Mouse (Mus musculus): ENCODE data around the gene Tgds. TPM values are rescaled to one million over a fixed set of nuclear protein-coding genes. Genes with fewer than 3 reads are reported as not detected.
"Not testable (repeated sequence)": the region's sequence is repeated elsewhere in the genome, so short reads cannot be mapped to it uniquely, and the experiment has no call there.

Tgds gene
- polyA plus RNA-seq, 1 experiment from 2014 or later, result 24.4 TPM

DNA sequence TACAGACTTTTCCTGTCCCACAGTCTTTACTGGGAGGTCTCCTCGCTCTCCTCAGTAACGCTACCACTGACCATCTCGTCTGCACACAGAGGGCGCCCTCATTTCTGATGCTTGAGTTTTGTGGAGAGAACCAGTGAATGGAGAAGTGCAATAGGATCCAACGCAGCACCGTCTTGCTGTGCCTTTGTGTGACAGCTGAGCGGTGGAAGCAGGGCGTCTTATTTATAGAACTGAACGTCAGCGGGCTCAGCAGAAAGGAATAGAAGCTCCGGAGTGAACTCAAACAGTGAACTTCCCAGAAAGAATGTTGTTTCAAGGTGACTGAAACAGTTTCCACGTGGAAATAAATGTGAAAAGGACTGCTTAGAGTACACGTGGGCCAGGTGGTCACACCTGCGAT lies 30.1 kb upstream of the Tgds start:
- H3K9ac ChIP-seq (ENCODE audit: low read length), result no peak overlapping the region
- no peak for ATAC-seq
- no peak overlapping the region for H3K4me3 ChIP-seq (ENCODE audit: low read depth, low read length)
- no peak overlapping the region for H3K4me2 ChIP-seq (ENCODE audit: low read length)
- no peaks in the 10 kb centered on the region for H3K27me3 ChIP-seq (replicated peaks; ENCODE audit: control insufficient read depth, insufficient read depth, low read length)
- H3K27ac ChIP-seq (ENCODE audit: low read depth, low read length), result no peak overlapping the region
- no peaks in the 10 kb centered on the region for H3K9me3 ChIP-seq (replicated peaks; ENCODE audit: control insufficient read depth, low read length)
- H3K36me3 ChIP-seq (ENCODE audit: control insufficient read depth, insufficient read depth, low read length), result peaks cover 36% of the 10 kb centered on the region
- WGBS, result 53% methylated on average over 14 of the region's 14 CpGs
- peak; percentile 10 for DNase-seq (ENCODE audit: low spot score)
- no peaks in the 10 kb centered on the region for H3K4me1 ChIP-seq (ENCODE audit: control insufficient read depth, insufficient read depth, low read length)

DNA sequence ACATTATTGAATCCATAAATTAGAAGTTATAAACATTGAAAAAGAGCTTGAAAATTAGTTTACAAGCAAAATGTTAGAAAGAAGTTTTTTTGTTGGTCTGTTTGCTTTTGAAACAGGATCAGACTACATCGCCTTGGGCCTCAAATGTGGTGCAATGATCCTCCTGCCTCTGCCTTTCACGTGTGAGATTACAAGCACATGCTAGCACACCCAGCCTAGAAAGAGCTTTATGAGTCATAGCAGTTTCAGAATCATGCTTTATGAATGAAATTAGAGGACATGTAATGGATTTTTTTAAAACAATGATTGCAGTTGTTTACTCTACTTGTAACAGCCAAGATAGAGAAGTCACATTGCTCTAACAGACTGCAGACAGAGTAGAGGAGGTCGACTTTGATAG lies 29.2 kb upstream of the Tgds start:
- Histone ChIP-seq H3K27ac (ENCODE audit: low read depth, low read length) (no peak overlapping the region), H3K36me3 (ENCODE audit: control insufficient read depth, insufficient read depth, low read length) (peaks cover 36% of the 10 kb centered on the region), H3K4me3 (ENCODE audit: low read depth, low read length) (no peak overlapping the region), H3K4me2 (ENCODE audit: low read length) (no peak overlapping the region), H3K4me1 (ENCODE audit: control insufficient read depth, insufficient read depth, low read length) (no peaks in the 10 kb centered on the region), H3K9ac (ENCODE audit: low read length) (no peak overlapping the region), H3K27me3 (replicated peaks; ENCODE audit: control insufficient read depth, insufficient read depth, low read length) (no peaks in the 10 kb centered on the region), H3K9me3 (replicated peaks; ENCODE audit: control insufficient read depth, low read length) (no peaks in the 10 kb centered on the region)
- WGBS, result 93% methylated on average over 3 of the region's 3 CpGs
- ATAC-seq (no peak), DNase-seq (ENCODE audit: low spot score) (no peak)

DNA sequence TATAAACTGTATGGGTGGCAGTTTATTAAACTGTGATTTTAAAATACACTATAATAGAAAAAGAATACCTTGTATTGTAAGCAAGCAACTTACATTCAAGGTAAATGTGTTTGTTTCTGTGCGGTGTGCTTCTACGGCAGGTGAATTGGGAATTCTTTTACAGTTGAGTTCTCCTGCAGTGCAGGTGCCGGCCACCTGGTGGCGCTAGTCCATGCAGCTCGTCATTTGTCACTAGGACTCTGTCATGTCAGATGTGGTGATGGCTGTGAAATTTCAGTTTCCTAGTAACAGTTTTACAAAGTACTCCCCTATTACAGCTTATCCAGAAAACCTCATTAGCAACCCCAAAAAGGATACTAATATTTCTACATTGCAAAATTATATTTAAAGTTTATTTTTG lies 24.6 kb upstream of the Tgds start:
- H3K27me3 ChIP-seq (replicated peaks; ENCODE audit: control insufficient read depth, insufficient read depth, low read length), result no peaks in the 10 kb centered on the region
- no peak overlapping the region for H3K9ac ChIP-seq (ENCODE audit: low read length)
- no peak overlapping the region for H3K4me3 ChIP-seq (ENCODE audit: low read depth, low read length)
- no peak overlapping the region for H3K27ac ChIP-seq (ENCODE audit: low read depth, low read length)
- no peaks in the 10 kb centered on the region for H3K4me1 ChIP-seq (ENCODE audit: control insufficient read depth, insufficient read depth, low read length)
- H3K36me3 ChIP-seq (ENCODE audit: control insufficient read depth, insufficient read depth, low read length), result peaks cover 35% of the 10 kb centered on the region
- H3K4me2 ChIP-seq (ENCODE audit: low read length), result no peak overlapping the region
- ATAC-seq, result 0 out of 2 replicates have a peak, but pooled peaks have one; percentile 35
- no peaks in the 10 kb centered on the region for H3K9me3 ChIP-seq (replicated peaks; ENCODE audit: control insufficient read depth, low read length)
- 20% methylated on average over 5 of the region's 5 CpGs for WGBS
- DNase-seq (ENCODE audit: low spot score), result peak; percentile 65

DNA sequence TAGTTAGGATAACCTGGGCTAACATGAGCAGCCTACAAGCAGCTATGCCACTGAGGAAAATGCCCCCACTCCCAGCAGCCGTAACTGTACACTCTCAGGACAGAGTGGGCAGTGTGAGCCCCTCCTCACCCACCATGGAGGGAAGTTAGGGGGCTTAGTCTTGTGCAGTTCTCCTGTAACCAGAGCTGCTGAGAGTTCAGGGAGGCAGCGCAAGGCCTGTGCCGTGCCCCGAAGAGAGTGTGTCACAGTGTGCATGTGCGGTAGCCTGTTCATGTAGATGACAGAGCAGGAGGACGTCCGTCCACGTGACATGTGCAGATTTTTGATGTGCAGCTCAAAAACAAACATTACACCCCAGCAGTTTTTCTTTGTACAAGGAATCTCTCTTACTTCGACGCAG lies 24.2 kb upstream of the Tgds start:
- Histone ChIP-seq H3K27ac (ENCODE audit: low read depth, low read length) (no peak overlapping the region), H3K4me1 (ENCODE audit: control insufficient read depth, insufficient read depth, low read length) (no peaks in the 10 kb centered on the region), H3K9me3 (replicated peaks; ENCODE audit: control insufficient read depth, low read length) (no peaks in the 10 kb centered on the region), H3K27me3 (replicated peaks; ENCODE audit: control insufficient read depth, insufficient read depth, low read length) (no peaks in the 10 kb centered on the region), H3K9ac (ENCODE audit: low read length) (no peak overlapping the region), H3K4me2 (ENCODE audit: low read length) (no peak overlapping the region), H3K4me3 (ENCODE audit: low read depth, low read length) (no peak overlapping the region), H3K36me3 (ENCODE audit: control insufficient read depth, insufficient read depth, low read length) (peaks cover 31% of the 10 kb centered on the region; the same call in 1 of the 2 replicates)
- ATAC-seq (peak; percentile 44), DNase-seq (ENCODE audit: low spot score) (no peak)
- WGBS, result 87% methylated on average over 10 of the region's 10 CpGs

DNA sequence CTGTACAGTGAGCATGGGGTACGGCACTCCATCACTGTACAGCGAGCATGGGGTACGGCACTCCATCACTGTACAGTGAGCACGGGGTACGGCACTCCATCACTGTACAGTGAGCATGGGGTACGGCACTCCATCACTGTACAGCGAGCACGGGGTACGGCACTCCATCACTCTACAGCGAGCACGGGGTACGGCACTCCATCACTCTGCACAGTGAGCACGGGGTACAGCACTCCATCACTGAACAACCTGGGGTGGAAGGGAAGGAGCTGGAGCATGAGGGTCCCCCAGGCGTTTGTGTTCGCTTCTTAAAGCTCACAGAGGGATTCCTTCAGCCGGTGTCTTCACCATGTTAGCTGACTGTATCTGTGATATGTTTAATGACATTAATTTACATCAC lies 23.5 kb upstream of the Tgds start:
- not testable (repeated sequence) for H3K4me3 ChIP-seq (ENCODE audit: low read depth, low read length); ATAC-seq; H3K27ac ChIP-seq (ENCODE audit: low read depth, low read length); H3K4me2 ChIP-seq (ENCODE audit: low read length); H3K27me3 ChIP-seq (replicated peaks; ENCODE audit: control insufficient read depth, insufficient read depth, low read length); H3K9me3 ChIP-seq (replicated peaks; ENCODE audit: control insufficient read depth, low read length); H3K4me1 ChIP-seq (ENCODE audit: control insufficient read depth, insufficient read depth, low read length); H3K9ac ChIP-seq (ENCODE audit: low read length); DNase-seq (ENCODE audit: low spot score)
- H3K36me3 ChIP-seq (ENCODE audit: control insufficient read depth, insufficient read depth, low read length), result peaks cover 26% of the 10 kb centered on the region; the same call in 1 of the 2 replicates
- WGBS, result 90% methylated on average over 16 of the region's 16 CpGs

DNA sequence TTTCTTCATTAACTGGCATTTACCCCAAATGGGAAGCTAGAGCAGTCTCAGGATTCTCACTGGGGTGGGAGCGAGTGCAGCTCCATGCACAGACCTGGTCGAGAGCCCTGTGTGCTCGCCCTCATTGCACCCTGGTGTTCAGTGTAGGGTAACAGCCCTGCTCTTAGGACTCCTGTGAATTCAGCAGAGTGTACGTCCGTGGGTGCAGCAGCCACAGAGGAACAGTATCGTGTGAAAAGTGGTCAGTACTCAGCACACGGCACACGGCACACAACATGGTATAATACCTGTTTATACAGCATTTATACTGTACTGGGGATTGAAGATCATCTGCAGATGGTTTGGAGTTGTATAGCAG lies 19.7 kb upstream of the Tgds start:
- no peak overlapping the region for H3K4me3 ChIP-seq (ENCODE audit: low read depth, low read length)
- no peak overlapping the region for H3K4me2 ChIP-seq (ENCODE audit: low read length)
- DNase-seq (ENCODE audit: low spot score) (no peak), ATAC-seq (no peak)
- H3K36me3 ChIP-seq (ENCODE audit: control insufficient read depth, insufficient read depth, low read length), result peaks cover 19% of the 10 kb centered on the region; the same call in 1 of the 2 replicates
- no peaks in the 10 kb centered on the region for H3K27me3 ChIP-seq (replicated peaks; ENCODE audit: control insufficient read depth, insufficient read depth, low read length)
- H3K4me1 ChIP-seq (ENCODE audit: control insufficient read depth, insufficient read depth, low read length), result no peaks in the 10 kb centered on the region
- H3K27ac ChIP-seq (ENCODE audit: low read depth, low read length), result no peak overlapping the region
- H3K9ac ChIP-seq (ENCODE audit: low read length), result no peak overlapping the region
- 92% methylated on average over 8 of the region's 8 CpGs for WGBS
- H3K9me3 ChIP-seq (replicated peaks; ENCODE audit: control insufficient read depth, low read length), result no peaks in the 10 kb centered on the region

DNA sequence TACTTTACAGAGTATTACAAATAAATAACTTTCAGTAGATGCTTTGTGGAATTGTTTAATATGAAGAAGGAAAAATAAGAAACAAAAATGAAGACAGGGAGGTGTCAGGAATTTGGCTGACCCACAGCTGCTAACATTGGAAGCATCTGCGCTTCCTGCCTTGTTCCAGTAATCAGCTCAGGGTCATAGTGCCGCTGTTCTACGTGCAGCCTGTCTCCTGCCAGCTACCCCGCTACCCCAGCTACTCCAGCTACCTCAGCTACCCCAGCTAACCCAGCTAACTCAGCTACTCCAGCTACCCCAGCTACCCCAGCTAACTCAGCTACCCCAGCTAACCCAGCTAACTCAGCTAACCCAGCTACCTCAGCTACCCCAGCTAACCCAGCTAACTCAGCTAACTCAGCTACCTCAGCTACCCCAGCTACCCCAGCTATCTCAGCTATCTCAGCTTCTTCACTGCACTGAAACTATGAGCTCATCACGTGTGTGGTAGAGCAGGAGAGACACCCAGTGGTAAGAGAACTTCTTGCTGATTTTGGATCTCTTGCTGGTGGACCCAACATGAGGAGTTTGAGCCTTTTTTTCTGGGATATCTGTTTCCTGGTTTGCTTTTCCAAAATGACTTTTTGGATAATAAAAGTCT lies 19.2 kb upstream of the Tgds start:
- no peaks in the 10 kb centered on the region for H3K9me3 ChIP-seq (replicated peaks; ENCODE audit: control insufficient read depth, low read length)
- 87% methylated on average over 5 of the region's 5 CpGs for WGBS
- H3K9ac ChIP-seq (ENCODE audit: low read length), result no peak overlapping the region
- peaks cover 19% of the 10 kb centered on the region; the same call in 1 of the 2 replicates for H3K36me3 ChIP-seq (ENCODE audit: control insufficient read depth, insufficient read depth, low read length)
- H3K27ac ChIP-seq (ENCODE audit: low read depth, low read length), result no peak overlapping the region
- H3K27me3 ChIP-seq (replicated peaks; ENCODE audit: control insufficient read depth, insufficient read depth, low read length), result no peaks in the 10 kb centered on the region
- H3K4me3 ChIP-seq (ENCODE audit: low read depth, low read length), result no peak overlapping the region
- no peaks in the 10 kb centered on the region for H3K4me1 ChIP-seq (ENCODE audit: control insufficient read depth, insufficient read depth, low read length)
- H3K4me2 ChIP-seq (ENCODE audit: low read length), result no peak overlapping the region
- ATAC-seq, result no peak
- DNase-seq (ENCODE audit: low spot score), result peak; percentile 58

DNA sequence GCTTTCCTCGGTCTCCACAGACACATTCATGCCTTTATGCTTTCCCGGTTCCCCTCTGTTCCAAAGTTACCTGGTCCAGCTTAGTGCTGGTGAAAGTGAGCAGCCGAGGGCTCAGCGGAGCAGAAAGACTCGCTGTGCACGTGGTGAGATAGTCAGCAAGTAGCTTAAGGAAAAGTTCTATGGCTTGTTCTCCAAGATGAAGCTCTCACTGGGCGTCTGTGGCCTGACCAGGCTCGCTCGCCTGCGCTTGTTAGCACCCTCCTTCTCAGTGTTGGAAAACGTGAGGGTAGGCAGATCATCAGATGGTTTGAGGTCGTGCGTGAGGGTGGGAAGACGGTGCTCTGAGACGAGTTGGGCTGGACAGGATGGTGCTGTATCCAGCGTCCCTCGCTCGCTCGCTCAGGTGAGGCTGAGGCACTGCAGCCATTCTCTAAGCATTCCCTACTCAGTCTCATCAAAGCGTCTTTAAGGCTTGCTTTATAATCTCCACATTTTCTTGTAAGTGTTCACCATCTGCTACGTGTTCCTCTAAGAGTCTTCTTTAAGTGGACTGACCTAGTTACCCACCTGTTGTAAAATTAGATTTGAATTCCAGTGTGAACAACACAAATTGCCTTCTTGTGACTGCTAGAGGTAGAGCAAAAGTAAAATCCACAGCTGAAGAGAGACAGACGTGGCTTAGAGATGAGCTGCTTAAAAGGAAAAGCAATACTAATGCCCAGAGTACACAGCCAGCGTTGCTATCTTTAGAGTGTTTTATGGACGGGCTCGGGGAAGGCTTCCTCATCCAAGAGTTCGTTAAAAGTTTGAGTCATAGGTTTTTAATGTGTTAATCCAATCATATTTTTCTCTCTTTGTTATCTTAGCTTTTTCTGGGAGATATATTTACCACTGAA lies 18.3 kb upstream of the Tgds start:
- Histone ChIP-seq H3K36me3 (ENCODE audit: control insufficient read depth, insufficient read depth, low read length) (peaks cover 19% of the 10 kb centered on the region; the same call in 1 of the 2 replicates), H3K9me3 (replicated peaks; ENCODE audit: control insufficient read depth, low read length) (no peaks in the 10 kb centered on the region), H3K4me1 (ENCODE audit: control insufficient read depth, insufficient read depth, low read length) (no peaks in the 10 kb centered on the region), H3K27ac (ENCODE audit: low read depth, low read length) (no peak overlapping the region), H3K4me3 (ENCODE audit: low read depth, low read length) (no peak overlapping the region), H3K27me3 (replicated peaks; ENCODE audit: control insufficient read depth, insufficient read depth, low read length) (no peaks in the 10 kb centered on the region), H3K9ac (ENCODE audit: low read length) (no peak overlapping the region), H3K4me2 (ENCODE audit: low read length) (no peak overlapping the region)
- DNase-seq (ENCODE audit: low spot score) (no peak), ATAC-seq (no peak)
- WGBS, result 87% methylated on average over 26 of the region's 26 CpGs

DNA sequence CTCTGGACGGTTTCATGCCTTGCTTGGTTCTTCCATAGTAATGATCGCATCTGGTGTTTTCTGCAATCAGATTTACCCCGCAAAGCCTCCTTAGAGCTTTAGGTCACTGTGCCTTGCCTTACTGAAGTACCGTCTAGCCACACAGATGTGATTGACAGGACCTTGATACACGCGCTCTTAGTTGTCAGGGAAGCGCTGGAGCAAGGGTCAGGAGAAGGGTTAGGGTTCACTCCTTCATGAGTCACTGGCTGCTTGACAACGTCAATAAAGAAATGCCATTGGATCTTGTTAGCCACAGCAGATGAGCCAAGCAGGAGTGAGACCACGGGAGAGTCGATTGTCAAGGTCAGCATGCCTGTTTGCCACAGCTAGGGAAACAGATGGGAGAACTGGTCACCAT lies 16.0 kb upstream of the Tgds start:
- Histone ChIP-seq H3K4me2 (ENCODE audit: low read length) (no peak overlapping the region), H3K9ac (ENCODE audit: low read length) (no peak overlapping the region), H3K9me3 (replicated peaks; ENCODE audit: control insufficient read depth, low read length) (no peaks in the 10 kb centered on the region), H3K4me1 (ENCODE audit: control insufficient read depth, insufficient read depth, low read length) (no peaks in the 10 kb centered on the region), H3K4me3 (ENCODE audit: low read depth, low read length) (no peak overlapping the region), H3K27me3 (replicated peaks; ENCODE audit: control insufficient read depth, insufficient read depth, low read length) (no peaks in the 10 kb centered on the region), H3K27ac (ENCODE audit: low read depth, low read length) (no peak overlapping the region), H3K36me3 (ENCODE audit: control insufficient read depth, insufficient read depth, low read length) (peaks cover 13% of the 10 kb centered on the region; the same call in 1 of the 2 replicates)
- DNase-seq (ENCODE audit: low spot score), result no peak
- ATAC-seq, result no peak
- WGBS, result 90% methylated on average over 10 of the region's 10 CpGs

Data from forebrain, embryonic 14.5 days (tissue).